Mouse (Mus musculus) thymus, adult 2 months (tissue): ENCODE data around the gene Selenoo. TPM values are rescaled to one million over a fixed set of nuclear protein-coding genes. Genes with fewer than 3 reads are reported as not detected.
A peak's percentile ranks its signal among the peaks of the same experiment; 100 is the strongest.

ENCODE experiments used
- DNase-seq: peaks from one replicate; pipeline ENCODE4 v3.0.0; 2021
- H3K27ac ChIP-seq: fragments of 200-500 bp; 2 replicates; pipeline ENCODE4 v1.5.1; 2012; ENCODE audit warnings: low read length, control low read depth; ENCODE audit not compliant: control insufficient read depth, insufficient read depth
- H3K27me3 ChIP-seq: fragments of 200-500 bp; 2 replicates; pipeline ENCODE4 v1.6.1; 2012; ENCODE audit warnings: mild to moderate bottlenecking, low read length, moderate library complexity, mixed read lengths; ENCODE audit not compliant: control insufficient read depth, insufficient read depth
- H3K36me3 ChIP-seq: fragments of 200-500 bp; 2 replicates; pipeline ENCODE4 v1.6.1; 2012; ENCODE audit warnings: mild to moderate bottlenecking, low read length, moderate library complexity; ENCODE audit not compliant: control insufficient read depth, insufficient read depth
- H3K4me1 ChIP-seq: fragments of 200-500 bp; replicated peaks from 2 replicates; pipeline ENCODE4 v1.6.1; 2012; ENCODE audit warnings: low read length; ENCODE audit not compliant: control insufficient read depth, insufficient read depth
- H3K4me3 ChIP-seq: fragments of 200-500 bp; 2 replicates; pipeline ENCODE4 v1.5.1; 2012; ENCODE audit warnings: mild to moderate bottlenecking, low read length, control low read depth, moderate library complexity; ENCODE audit not compliant: control insufficient read depth, insufficient read depth
- CTCF ChIP-seq: fragments of 200-500 bp; IDR thresholded peaks from 2 replicates; pipeline ENCODE4 v1.5.1; 2012; ENCODE audit warnings: mild to moderate bottlenecking, control low read depth, low read length, moderate library complexity, borderline replicate concordance; ENCODE audit not compliant: control insufficient read depth, poor library complexity, insufficient read depth; ENCODE audit errors: extremely low read depth
- POLR2A ChIP-seq: fragments of 200-500 bp; IDR thresholded peaks from 2 replicates; pipeline ENCODE4 v1.6.1; 2012; ENCODE audit warnings: mild to moderate bottlenecking, low read length, control low read depth, moderate library complexity; ENCODE audit not compliant: control insufficient read depth, poor library complexity, insufficient read depth; ENCODE audit errors: extremely low read depth
- WGBS: fragments of 180-500 bp; shearing (Covaris S2); methylation state at CpG from one replicate; pipeline ENCODE4 v1.1.7; 2018; 5-methylcytosine and 5-hydroxymethylcytosine counted together
- polyA plus RNA-seq: library from polyadenylated mRNA; depleted of rRNA; stranded (reverse); fragments of >200 nt; gene quantifications from 2 replicates; pipeline ENCODE4 v1.2.3, GENCODE M21; 2012

Selenoo gene
- polyA plus RNA-seq, 1 experiment = 62.4 TPM

- Histone ChIP-seq H3K27me3 (peaks cover 7% of the 10 kb centered on the region), H3K36me3 (no peaks in the 10 kb centered on the region), H3K4me1 (peaks cover 46% of the 10 kb centered on the region), H3K4me3 (no peak overlapping the region), H3K27ac (no peak overlapping the region)
- no peak for DNase-seq
- WGBS = 81% methylated on average over 24 of the region's 24 CpGs
- TF ChIP-seq POLR2A (no peak), CTCF (no peak)
These were observed 57.0 kb downstream of the Selenoo start for GRCm38 (mm10) chr15:89145813-89146350.

DNA sequence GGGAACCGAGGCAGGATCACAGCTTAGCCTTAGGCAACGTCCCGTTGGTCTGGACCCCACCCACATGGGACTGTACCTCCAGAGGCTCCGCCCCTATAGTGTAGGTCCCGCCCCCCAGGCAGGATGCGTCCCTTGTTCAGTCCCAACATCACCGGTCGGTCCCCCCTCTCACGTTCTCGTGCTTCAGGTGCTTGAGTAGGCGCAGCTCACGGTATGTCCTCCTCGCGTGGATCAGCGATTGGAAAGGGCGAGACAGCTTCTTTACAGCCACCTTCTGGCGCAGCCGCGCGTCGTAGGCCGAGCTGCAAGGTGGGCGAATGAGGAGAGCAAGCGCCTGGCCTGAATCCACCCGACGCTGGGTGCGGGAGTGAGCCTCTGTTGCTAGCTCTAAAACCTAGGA, 57.7 kb downstream of the Selenoo start:
- Histone ChIP-seq H3K27me3 (peaks cover 5% of the 10 kb centered on the region), H3K27ac (no peak overlapping the region)

DNA sequence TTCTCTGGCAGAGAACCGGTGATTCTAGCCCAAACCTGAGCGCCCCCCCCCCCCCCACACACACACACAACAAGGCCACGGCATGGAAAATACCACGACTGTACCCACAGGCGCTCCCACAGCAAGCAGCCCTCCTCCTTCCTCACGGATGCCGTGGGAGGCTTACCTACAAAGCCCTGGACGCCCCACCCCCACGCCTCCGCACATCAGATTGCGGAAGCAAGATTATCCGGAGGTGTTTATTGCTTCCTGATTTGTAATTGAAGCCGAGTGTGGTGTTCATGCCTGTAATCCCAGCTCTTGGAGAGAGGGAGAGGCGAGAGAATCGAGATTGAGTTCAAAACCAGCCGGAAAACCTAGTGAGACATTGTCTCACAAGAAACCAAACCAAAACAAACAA, 58.1 kb downstream of the Selenoo start:
- Histone ChIP-seq H3K4me1 (peaks cover 46% of the 10 kb centered on the region), H3K27ac (no peak overlapping the region), H3K4me3 (peak overlapping the region; percentile 36), H3K27me3 (peaks cover 5% of the 10 kb centered on the region), H3K36me3 (no peaks in the 10 kb centered on the region)
- peak; percentile 77 for DNase-seq
- TF ChIP-seq POLR2A (no peak), CTCF (no peak)
- 3% methylated on average over 14 of the region's 16 CpGs for WGBS

More for the DNA sequence above, 57.7 kb downstream of the Selenoo start:
- 1% methylated on average over 27 of the region's 27 CpGs for WGBS
- Histone ChIP-seq H3K4me1 (peaks cover 46% of the 10 kb centered on the region), H3K4me3 (peak overlapping the region; percentile 36), H3K36me3 (no peaks in the 10 kb centered on the region)
- no peak for TF ChIP-seq CTCF
- TF ChIP-seq POLR2A = no peak
- DNase-seq = peak; percentile 65

GRCm38 (mm10) chr15:89147456-89147855, 58.6 kb downstream of the Selenoo start:
- no peak overlapping the region for H3K4me3 ChIP-seq
- DNase-seq = peak; percentile 19
- peaks cover 5% of the 10 kb centered on the region for H3K27me3 ChIP-seq
- no peaks in the 10 kb centered on the region for H3K36me3 ChIP-seq
- no peak for TF ChIP-seq CTCF
- no peak for TF ChIP-seq POLR2A
- H3K27ac ChIP-seq = no peak overlapping the region
- 24% methylated on average over 10 of the region's 10 CpGs for WGBS
- peaks cover 46% of the 10 kb centered on the region for H3K4me1 ChIP-seq

GRCm38 (mm10) chr15:89147895-89148294, 59.0 kb downstream of the Selenoo start:
- Histone ChIP-seq H3K27me3 (peaks cover 5% of the 10 kb centered on the region), H3K36me3 (no peaks in the 10 kb centered on the region), H3K4me3 (no peak overlapping the region), H3K4me1 (peaks cover 46% of the 10 kb centered on the region), H3K27ac (no peak overlapping the region)
- WGBS = 79% methylated on average over 4 of the region's 4 CpGs
- no peak for DNase-seq
- TF ChIP-seq CTCF (no peak), POLR2A (no peak)

GRCm38 (mm10) chr15:89148496-89149270, 59.8 kb downstream of the Selenoo start:
- peak; percentile 22 for DNase-seq
- Histone ChIP-seq H3K27me3 (peaks cover 5% of the 10 kb centered on the region), H3K27ac (peak overlapping the region; percentile 20; the same call in 1 of the 2 replicates), H3K36me3 (no peaks in the 10 kb centered on the region), H3K4me1 (peaks cover 46% of the 10 kb centered on the region), H3K4me3 (peak overlapping the region; percentile 89)
- no peak for TF ChIP-seq CTCF
- TF ChIP-seq POLR2A = no peak
- WGBS = 14% methylated on average over 25 of the region's 25 CpGs
